Mouse (Mus musculus): ENCODE data around the gene Atrnl1. TPM values are rescaled to one million over a fixed set of nuclear protein-coding genes. Genes with fewer than 3 reads are reported as not detected.
"Not testable (repeated sequence)": the region's sequence is repeated elsewhere in the genome, so short reads cannot be mapped to it uniquely, and the experiment has no call there.

The Atrnl1 gene
- total RNA-seq, 2 experiments from 2014 or later = 62.6 to 67.3 TPM

DNA sequence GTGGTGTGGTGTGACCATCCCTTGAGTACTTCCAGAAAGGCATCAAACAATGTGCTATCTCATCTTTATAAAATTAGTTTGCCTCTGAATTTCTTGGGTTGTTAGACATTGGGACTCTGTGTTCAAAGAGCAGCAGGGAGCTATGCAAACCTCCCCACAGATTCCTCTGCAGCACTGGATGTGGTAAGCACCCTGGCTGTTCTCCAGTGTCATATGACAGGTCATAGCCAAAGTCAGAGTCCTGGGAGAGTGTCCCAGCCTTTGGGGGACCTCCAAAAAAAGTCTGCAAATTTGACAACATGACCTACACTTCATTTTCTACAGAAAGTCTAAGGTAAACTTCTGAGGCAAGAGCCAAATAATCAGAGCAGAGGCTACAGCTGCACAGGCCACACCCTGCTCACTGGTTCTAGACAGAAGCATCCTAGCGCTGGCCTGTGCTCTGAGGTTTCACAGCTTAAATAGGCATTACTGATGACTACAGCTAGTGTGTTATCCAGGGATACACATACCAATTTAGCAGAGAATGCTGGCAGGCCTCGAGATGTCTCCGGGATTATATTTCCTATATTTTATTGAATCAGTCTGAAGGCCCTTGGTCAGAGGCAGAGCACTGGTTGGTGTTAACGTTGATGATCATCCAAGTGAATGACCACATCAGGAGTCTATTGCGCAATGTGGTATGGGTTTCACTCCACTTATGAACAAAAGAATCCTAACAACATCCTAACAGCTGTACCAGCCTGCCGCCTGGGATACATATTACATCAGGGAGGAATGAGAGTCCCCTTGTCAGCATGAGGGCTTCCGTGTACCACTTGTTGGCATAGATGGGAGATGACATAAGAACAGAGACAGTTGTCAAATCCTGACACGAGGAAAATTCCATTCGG, 406.0 kb downstream of the Atrnl1 start:
- DNase-seq (ENCODE audit: extremely low spot score in 1 of 2, low spot score in 1 of 2) = no peak

DNA sequence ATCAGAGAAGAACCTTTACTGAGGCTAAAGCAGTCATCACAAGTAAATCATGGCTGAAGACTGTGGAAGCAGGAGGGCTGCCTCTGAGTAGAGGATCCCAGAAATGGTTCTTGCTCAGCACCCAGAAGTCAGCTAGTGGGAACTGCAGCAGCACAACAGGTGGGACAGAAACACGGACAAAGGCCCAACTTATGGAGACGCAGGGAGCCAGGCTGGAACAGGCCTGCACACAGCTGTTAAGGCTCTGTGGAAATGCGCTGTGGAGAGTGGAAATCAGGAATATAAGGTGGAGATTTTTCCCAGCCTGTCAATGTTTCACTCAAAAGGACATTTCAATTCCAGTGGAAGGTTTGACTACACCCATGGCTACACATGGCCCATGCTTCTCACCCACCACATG, 406.6 kb downstream of the Atrnl1 start:
- no peak for DNase-seq (ENCODE audit: extremely low spot score in 1 of 2, low spot score in 1 of 2)

GRCm38 (mm10) chr19:58018698-58019097, 407.9 kb downstream of the Atrnl1 start:
- DNase-seq (ENCODE audit: extremely low spot score in 1 of 2, low spot score in 1 of 2) = no peak

DNA sequence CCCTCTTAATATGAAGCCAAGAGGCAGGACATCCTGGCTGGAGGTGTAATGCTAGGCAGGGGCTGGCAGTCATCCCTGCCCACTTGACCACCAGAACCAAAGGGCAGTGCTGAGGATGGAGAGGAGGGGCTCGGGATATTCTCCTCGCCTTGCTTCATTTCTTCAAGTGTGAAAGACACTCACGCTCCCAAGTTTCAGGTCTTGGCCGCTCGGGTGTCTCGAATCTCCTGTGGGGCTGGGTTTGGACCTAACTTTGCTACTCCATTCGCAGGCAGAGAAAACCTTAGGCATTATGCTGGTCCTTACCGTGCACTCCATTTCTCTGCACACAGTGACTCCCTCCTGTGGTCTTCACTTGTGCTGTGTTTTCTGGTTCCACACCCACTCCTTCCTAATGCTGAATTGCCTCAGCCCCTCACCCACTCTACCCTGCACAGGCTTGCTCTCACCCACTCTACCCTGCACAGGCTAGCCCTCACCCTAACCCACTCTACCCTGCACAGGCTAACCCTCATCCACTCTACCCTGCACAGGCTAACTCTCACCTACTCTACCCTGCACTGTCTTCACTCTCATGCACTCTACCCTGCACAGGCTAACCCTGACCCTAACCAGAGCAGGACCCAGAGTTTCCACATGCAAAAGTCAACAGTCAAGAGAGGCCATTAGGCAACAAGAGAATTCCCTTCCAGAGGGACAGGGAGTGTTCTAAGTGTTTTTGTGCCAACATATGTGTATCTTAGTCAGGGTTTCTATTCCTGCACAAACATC, 410.9 kb downstream of the Atrnl1 start:
- DNase-seq (ENCODE audit: extremely low spot score in 1 of 2, low spot score in 1 of 2) = no peak

- DNase-seq (ENCODE audit: extremely low spot score in 1 of 2, low spot score in 1 of 2) = no peak
These were observed 412.5 kb downstream of the Atrnl1 start for GRCm38 (mm10) chr19:58023216-58023825.

- DNase-seq (ENCODE audit: extremely low spot score in 1 of 2, low spot score in 1 of 2) = no peak
These were observed 414.2 kb downstream of the Atrnl1 start for GRCm38 (mm10) chr19:58025053-58025452.

DNA sequence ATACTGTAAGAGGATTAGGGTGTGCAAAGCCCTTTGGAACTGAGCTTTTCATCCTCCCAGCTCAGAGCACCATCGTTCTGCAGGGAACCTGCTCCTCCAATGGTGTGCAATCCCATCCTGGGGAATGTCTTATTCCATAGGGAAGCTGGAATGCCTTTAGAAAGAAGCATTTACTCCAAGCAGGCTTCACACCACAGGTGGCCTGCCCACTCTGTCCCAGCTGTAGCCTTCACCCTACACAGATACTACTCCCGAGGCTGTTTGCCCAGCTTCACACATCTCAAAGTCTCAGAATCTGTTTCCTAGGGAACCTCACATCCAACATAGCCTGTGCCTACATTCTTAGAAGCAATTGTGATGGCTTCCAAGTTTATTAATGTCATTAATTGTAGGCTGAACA, 418.8 kb downstream of the Atrnl1 start:
- no peak for DNase-seq (ENCODE audit: extremely low spot score in 1 of 2, low spot score in 1 of 2)

- no peak for DNase-seq (ENCODE audit: extremely low spot score in 1 of 2, low spot score in 1 of 2)
These were observed 422.4 kb downstream of the Atrnl1 start for GRCm38 (mm10) chr19:58033241-58033640.

GRCm38 (mm10) chr19:58036166-58036565, 425.3 kb downstream of the Atrnl1 start:
- no peak for DNase-seq (ENCODE audit: extremely low spot score in 1 of 2, low spot score in 1 of 2)

- DNase-seq (ENCODE audit: extremely low spot score in 1 of 2, low spot score in 1 of 2) = no peak
These were observed 432.3 kb downstream of the Atrnl1 start for GRCm38 (mm10) chr19:58043120-58043519.

GRCm38 (mm10) chr19:58043550-58043949, 432.7 kb downstream of the Atrnl1 start:
- no peak for DNase-seq (ENCODE audit: extremely low spot score in 1 of 2, low spot score in 1 of 2)

DNA sequence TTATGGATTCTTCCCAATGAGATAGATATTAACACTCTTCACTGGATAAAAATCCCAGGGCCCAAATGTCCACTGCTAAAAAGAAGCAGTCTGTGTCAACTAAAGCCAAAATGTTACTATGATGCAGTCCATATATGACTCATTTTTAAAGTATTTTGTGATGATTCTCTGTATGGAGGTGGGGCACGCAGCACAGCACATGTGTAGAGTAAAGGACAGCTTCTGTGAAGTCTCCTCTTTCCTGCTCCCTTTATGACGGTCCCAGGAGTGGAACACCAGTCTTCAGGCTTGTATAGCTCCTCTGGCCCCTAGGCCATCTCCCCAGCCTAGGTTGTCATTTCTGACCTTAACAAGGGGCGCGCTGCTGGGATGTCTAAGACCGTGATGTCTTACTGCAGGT, 434.0 kb downstream of the Atrnl1 start:
- DNase-seq (ENCODE audit: extremely low spot score in 1 of 2, low spot score in 1 of 2) = no peak

DNA sequence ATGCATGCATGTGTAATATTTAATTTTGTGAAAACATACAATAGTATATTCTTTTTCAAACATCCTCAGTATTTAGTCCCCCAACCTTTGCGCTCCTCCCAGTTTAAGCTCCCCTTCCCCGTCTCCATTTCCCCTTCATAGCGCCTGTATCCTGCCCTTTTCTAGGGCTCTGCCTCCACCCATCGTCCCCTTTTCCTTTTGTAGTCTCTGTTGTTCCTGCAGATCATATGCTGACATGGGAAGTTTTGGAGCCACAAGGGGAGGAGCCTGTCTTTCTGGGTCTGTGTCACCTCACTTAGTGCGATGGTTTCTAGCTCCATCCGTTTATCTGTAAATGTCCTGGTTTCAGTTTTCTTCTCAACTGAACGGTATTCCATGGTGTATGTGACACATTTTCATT, 435.8 kb downstream of the Atrnl1 start:
- no peak for DNase-seq (ENCODE audit: extremely low spot score in 1 of 2, low spot score in 1 of 2)

- not testable (repeated sequence) for DNase-seq (ENCODE audit: extremely low spot score in 1 of 2, low spot score in 1 of 2)
These were observed 439.6 kb downstream of the Atrnl1 start for GRCm38 (mm10) chr19:58050410-58050809.

DNA sequence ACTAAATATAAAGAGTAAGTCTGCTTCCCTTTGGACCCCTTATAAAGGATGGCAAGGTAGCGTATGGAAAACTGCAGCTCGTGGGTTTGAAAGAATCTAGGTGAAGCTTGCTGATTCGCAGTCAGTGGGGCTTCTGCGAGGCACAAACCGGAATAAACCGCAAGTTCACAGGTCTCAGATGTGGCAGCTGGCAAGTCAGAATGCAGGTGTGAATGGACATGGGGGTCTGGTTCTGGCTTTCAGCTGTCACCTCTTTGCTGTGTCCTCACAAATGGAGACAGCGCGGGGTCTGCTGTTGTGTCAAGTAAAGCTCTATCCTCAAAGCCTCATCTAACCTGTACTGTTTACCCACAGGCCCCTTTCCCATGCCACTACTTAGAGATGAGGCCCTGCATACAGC, 440.2 kb downstream of the Atrnl1 start:
- no peak for DNase-seq (ENCODE audit: extremely low spot score in 1 of 2, low spot score in 1 of 2)

DNA sequence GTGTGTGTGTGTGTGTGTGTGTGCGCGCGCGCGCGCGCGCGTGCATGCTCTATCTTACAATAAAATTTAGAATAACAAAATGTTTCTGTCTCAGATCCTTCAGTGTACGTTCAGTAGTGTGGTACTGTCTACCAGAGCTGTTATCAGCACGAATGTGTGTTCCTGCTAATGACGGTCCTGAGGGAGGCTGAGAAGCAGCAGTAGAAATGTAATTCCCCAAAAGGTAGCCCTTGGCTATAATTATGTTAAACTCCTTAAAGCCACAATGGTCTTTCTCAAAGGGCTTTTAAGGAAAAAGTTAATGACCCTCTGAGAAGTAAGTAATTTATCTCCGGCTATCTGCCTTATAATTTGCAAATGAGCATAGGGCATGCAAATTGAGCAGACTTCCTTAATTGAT, 441.1 kb downstream of the Atrnl1 start:
- DNase-seq (ENCODE audit: extremely low spot score in 1 of 2, low spot score in 1 of 2) = no peak

GRCm38 (mm10) chr19:58052444-58053135, 441.8 kb downstream of the Atrnl1 start:
- no peak for DNase-seq (ENCODE audit: extremely low spot score in 1 of 2, low spot score in 1 of 2)

- DNase-seq (ENCODE audit: extremely low spot score in 1 of 2, low spot score in 1 of 2) = no peak
These were observed 448.9 kb downstream of the Atrnl1 start for GRCm38 (mm10) chr19:58059719-58060118.

DNA sequence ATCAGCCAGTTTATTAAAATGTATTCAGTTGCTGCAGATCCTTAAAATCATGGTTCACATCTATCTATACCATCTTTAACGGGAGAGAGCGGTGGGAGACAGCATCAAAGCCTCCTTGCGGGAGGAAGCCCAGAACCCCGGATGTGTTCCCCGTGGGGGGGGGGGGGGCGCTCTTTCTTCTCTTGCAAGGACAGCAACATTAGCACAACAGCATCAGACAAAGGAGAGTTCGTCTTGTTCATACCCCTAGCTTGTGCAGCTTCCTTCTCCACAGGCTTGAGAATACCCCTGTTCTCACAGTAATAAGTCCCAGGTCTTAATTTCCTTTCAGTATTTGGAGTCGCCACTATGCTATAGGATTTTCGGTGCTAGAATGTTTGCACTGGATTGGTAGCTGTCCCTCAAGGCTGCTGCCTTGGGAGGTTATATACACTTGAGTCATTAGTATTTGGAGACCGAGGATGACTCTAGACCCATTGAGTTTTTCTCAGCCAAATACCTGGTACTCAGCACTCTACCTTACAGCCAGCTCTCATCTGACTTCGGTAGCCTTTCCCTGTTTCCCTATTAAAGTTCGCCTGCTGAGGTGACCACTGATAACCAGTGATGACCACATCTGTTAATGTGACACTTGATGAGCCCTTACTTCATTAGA, 449.5 kb downstream of the Atrnl1 start:
- DNase-seq (ENCODE audit: extremely low spot score in 1 of 2, low spot score in 1 of 2) = no peak

- DNase-seq (ENCODE audit: extremely low spot score in 1 of 2, low spot score in 1 of 2) = no peak
These were observed 450.1 kb downstream of the Atrnl1 start for GRCm38 (mm10) chr19:58060854-58061358.

Data from layer of hippocampus, postnatal 25 days (tissue).